Mouse (Mus musculus) kidney, adult 11 months (tissue): Measurements from ENCODE around the gene Krtap1-4.

Experiments
- DNase-seq: peaks from one replicate; pipeline ENCODE4 v3.0.0; 2022

Gene Krtap1-4

DNA sequence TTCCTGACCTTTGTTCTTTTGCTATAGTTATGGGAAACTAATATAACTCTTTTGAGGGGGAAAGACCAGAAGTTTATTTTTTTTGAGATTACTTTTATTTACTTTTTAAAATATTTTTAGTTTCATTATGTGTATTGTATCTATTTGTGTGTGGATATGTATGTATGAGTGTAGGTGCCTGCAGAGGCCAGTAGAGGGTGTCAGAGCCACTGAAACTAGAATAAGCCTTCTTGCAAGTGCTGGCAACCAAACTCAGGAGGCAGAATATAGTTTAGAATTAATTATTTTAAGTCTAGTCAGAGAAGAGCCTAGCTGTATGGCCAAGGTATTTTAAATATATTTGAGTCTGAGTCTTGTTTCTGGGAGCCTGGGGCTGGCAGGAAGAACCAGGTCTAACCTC is 35.6 kb downstream of the Krtap1-4 start:
- no peak for DNase-seq

DNA sequence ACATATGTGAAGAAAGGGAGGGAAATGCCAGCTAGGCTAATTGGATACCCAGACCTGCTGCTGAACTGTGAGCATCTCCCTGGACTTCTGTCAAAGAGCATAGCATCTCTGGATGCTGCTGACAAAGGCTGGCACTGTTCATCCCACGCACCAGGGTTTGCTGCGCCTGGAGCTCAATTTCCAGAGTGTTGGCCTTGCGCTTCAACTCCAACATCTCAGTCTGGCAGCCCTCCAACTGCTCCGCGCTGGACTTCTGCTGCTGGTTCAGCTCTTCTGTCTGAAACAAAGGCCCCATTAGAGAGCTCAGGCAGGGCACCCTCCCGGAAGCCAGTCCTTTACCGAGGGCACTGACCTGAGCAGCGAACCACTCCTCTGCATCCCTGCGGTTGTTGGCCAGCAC is 43.7 kb downstream of the Krtap1-4 start:
- DNase-seq = no peak
